Mouse (Mus musculus) kidney, adult 2 months (tissue): ENCODE results near the gene Ppfibp1. TPM values are rescaled to one million over a fixed set of nuclear protein-coding genes. Genes with fewer than 3 reads are reported as not detected.

Experiments
- DNase-seq: peaks from one replicate; pipeline ENCODE4 v3.0.0; 2021
- H3K27ac ChIP-seq: fragments of 200-500 bp; 2 replicates; pipeline ENCODE4 v1.5.1; 2012; ENCODE audit warnings: low read depth, low read length, control low read depth, inconsistent platforms; ENCODE audit not compliant: insufficient read depth
- H3K27me3 ChIP-seq: fragments of 200-500 bp; replicated peaks from 2 replicates; pipeline ENCODE4 v1.6.1; 2012; ENCODE audit warnings: mild to moderate bottlenecking, moderate library complexity, low read length, inconsistent platforms; ENCODE audit not compliant: control insufficient read depth, insufficient read depth
- H3K36me3 ChIP-seq: fragments of 200-500 bp; 2 replicates; pipeline ENCODE4 v1.6.1; 2012; ENCODE audit warnings: mild to moderate bottlenecking, moderate library complexity, low read length, inconsistent platforms; ENCODE audit not compliant: control insufficient read depth, insufficient read depth
- H3K4me1 ChIP-seq: fragments of 200-500 bp; 2 replicates; pipeline ENCODE4 v1.6.1; 2011; ENCODE audit warnings: low read length; ENCODE audit not compliant: control insufficient read depth, insufficient read depth
- H3K4me3 ChIP-seq: fragments of 200-500 bp; 2 replicates; pipeline ENCODE4 v1.5.1; 2011; ENCODE audit warnings: mild to moderate bottlenecking, low read depth, low read length, control low read depth; ENCODE audit not compliant: insufficient read depth
- CTCF ChIP-seq: fragments of 200-500 bp; conservative IDR thresholded peaks from 2 replicates; pipeline ENCODE4 v1.5.1; 2011; ENCODE audit warnings: low read depth, mild to moderate bottlenecking, control low read depth, low read length, moderate library complexity, mixed read lengths; ENCODE audit not compliant: insufficient read depth, insufficient read length
- POLR2A ChIP-seq: fragments of 200-500 bp; IDR thresholded peaks from one replicate; pipeline ENCODE4 v1.6.1; 2011; ENCODE audit warnings: low read depth, low read length, control low read depth
- WGBS: fragments of 180-500 bp; shearing (Covaris S2); methylation state at CpG from one replicate; pipeline ENCODE4 v1.1.7; 2018; 5-methylcytosine and 5-hydroxymethylcytosine counted together
- polyA plus RNA-seq: library from polyadenylated mRNA; depleted of rRNA; stranded (reverse); fragments of >200 nt; gene quantifications from 2 replicates; pipeline ENCODE4 v1.2.3, GENCODE M21; 2012

Gene Ppfibp1
- polyA plus RNA-seq, 1 experiment: 23.4 TPM

DNA sequence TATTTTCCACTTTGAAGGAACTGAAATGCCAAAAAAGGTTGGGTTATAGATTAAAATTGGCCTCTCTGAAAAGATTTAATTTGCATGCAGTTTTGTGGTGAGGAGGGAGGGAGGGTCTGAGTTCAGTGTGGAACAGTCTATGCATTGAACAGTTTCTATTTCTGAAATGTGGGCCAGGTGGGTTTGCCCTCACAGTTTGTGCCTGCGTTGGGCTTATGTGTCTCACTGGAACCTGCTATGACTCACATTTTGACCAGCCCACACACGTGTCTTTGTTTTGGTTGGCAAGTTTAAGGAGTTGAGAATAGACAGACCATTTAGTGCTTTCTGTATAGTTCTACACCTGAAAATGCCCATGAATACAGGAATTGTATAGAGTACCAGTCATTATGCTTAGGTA, 5.6 kb downstream of the Ppfibp1 start:
- no peak for DNase-seq
- Histone ChIP-seq H3K27me3 (no peaks in the 10 kb centered on the region), H3K36me3 (no peaks in the 10 kb centered on the region), H3K4me3 (no peak overlapping the region), H3K4me1 (peaks cover 31% of the 10 kb centered on the region), H3K27ac (no peak overlapping the region)
- TF ChIP-seq CTCF: no peak
- 38% methylated on average over 2 of the region's 2 CpGs for WGBS

DNA sequence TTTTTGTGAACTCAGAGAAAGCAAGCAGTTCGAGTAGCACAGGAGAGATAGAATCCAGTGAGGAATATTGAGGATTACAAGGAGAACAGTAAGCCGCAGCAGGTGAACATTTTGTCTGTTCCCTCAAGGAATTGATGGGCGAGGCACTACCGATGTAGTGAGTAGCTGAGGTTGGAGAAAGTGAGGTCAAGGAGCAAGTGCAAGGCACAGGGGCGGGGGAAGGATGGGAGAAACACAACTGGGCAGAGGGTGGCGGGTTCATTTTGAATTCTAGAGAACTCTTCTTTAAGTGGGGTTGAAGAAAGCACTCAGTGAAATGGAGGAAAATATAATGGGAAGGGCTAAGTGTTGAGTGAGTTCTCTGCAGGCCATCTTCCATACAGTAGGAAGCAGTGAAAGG, 10.4 kb downstream of the Ppfibp1 start:
- TF ChIP-seq CTCF (no peak), POLR2A (no peak)
- WGBS: 61% methylated on average over 6 of the region's 6 CpGs
- H3K27me3 ChIP-seq: no peaks in the 10 kb centered on the region
- peak overlapping the region; percentile 92 for H3K27ac ChIP-seq
- no peaks in the 10 kb centered on the region for H3K36me3 ChIP-seq
- DNase-seq: peak; percentile 60
- H3K4me3 ChIP-seq: no peak overlapping the region
- H3K4me1 ChIP-seq: peaks cover 28% of the 10 kb centered on the region

DNA sequence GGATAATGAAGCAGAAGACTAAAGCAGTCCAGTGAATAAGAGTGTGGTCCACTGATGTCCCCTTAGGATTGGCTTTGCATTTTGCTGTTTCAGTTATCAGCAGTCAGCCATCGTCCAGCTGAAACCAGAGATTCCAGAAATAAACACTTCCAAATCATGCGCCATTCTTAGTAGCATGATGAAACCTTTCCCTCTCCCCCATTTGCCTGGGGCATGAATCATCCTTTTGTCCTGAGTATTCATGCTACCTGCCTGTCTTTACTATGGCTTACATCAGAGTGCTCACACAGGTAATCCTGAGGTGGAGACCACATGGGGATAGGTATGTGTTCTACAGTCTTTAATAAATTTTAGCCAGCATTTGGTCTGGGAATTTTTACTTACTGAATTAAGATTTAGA, 11.4 kb downstream of the Ppfibp1 start:
- 65% methylated on average over 2 of the region's 2 CpGs for WGBS
- Histone ChIP-seq H3K4me3 (no peak overlapping the region), H3K36me3 (no peaks in the 10 kb centered on the region), H3K27me3 (no peaks in the 10 kb centered on the region), H3K4me1 (peaks cover 28% of the 10 kb centered on the region), H3K27ac (peak overlapping the region; percentile 68)
- TF ChIP-seq POLR2A (no peak), CTCF (no peak)
- no peak for DNase-seq

DNA sequence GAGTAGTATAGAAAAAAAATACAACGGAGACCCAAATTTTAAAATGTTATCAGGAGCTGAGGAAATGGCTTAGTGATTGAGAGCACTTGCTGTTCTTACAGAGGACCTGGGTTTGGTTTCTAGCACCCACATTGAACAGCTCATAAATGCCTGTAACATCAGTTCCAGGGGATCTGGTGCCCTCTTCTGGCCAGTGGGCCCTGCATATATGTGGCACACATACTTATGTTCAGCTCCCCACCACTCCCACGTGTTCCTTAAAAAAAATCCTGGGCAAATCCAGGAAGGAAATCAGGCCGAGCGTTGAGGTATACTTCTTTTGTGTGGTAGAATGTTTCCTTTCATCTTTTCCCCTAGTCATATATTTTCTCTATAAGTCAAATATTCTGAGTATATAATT, 13.6 kb downstream of the Ppfibp1 start:
- Histone ChIP-seq H3K36me3 (no peaks in the 10 kb centered on the region), H3K4me3 (no peak overlapping the region), H3K4me1 (peaks cover 45% of the 10 kb centered on the region), H3K27ac (no peak overlapping the region), H3K27me3 (no peaks in the 10 kb centered on the region)
- TF ChIP-seq CTCF (no peak), POLR2A (no peak)
- no peak for DNase-seq
- 94% methylated on average over 4 of the region's 4 CpGs for WGBS

DNA sequence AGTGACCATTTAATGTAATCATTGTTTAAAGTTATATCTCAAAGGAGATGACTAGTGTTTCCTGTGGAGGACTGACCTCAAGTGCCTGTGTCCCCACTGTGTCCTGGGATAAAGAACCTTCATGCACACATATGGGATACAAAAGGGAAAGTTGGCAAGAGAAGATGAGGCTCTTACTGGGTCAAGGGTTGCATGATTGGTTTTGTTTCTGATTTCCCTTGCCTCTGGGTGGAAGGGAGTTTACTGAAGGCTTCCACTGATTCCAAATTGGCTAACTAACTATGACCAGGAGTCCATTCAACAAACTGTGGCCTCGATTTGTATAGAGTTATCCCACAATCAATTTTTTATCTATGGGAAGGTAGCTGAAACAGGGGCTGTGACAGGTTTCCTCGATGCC, 15.3 kb downstream of the Ppfibp1 start:
- no peak overlapping the region for H3K4me3 ChIP-seq
- no peaks in the 10 kb centered on the region for H3K36me3 ChIP-seq
- no peak for TF ChIP-seq CTCF
- no peak for TF ChIP-seq POLR2A
- no peaks in the 10 kb centered on the region for H3K27me3 ChIP-seq
- H3K27ac ChIP-seq: peak overlapping the region; percentile 36
- WGBS: 86% methylated on average over 2 of the region's 2 CpGs
- peaks cover 51% of the 10 kb centered on the region for H3K4me1 ChIP-seq
- no peak for DNase-seq

DNA sequence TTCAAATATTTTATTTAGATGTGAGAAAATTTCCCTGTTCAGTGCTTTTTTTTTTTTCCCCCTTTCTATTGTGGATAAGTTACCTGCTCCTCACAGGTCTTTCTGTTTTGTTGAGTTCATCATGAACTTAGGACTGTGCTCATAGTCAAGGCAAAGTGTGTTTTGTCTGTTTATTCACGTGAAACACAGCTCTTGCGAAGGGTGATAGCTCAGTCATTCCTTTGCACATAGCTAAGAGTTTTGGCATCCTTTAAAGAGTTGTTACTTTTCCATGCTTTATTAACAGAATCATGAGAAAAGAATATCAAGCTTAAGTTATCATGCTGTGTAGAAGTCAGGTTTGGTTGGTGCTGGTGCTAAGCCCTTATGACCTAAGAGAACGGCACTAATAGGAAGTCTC, 16.4 kb downstream of the Ppfibp1 start:
- 40% methylated on average over 3 of the region's 3 CpGs for whole genome bisulfite sequencing
- Histone ChIP-seq H3K4me1 (peaks cover 49% of the 10 kb centered on the region), H3K36me3 (no peaks in the 10 kb centered on the region), H3K27ac (no peak overlapping the region; the same call in 1 of the 2 replicates), H3K4me3 (no peak overlapping the region), H3K27me3 (no peaks in the 10 kb centered on the region)
- no peak for TF ChIP-seq POLR2A
- TF ChIP-seq CTCF: no peak
- DNase-seq: peak; percentile 78

DNA sequence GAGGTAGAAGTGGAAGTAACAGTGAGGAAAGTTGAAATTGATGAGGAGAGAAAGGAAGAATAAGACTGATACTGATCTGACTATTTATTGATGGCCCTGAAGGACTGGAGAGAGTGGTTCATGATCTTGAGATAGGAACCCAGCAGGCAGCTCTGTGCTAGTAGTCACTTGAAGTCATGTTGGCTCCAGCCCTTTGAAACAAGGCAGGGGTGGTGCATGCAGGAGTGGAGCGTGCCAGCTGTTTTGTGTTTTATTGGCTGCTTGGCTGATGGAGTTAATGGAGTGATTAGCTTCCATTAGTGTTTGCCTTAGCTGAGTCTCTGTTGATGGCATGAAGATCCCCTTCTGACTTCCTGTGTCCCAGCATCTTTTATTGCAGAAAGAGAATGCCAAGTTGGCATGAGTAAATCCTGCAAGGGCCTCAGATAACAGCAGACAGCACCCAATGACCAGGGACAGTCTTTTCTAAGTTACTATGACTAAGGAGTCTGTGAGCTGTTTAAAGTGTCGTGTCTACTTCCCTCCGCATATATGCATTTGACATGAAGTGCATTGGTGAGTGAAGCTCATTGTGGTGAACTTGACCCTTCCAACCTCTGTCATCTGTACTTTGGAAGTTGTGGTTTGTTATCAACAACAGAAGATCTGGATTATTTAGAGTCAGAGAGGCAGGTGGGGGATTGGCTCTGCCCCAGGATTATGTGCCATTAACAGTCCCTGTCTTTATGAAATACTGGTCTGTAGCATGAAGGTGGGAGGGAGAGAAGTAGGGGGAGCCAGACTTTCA, 17.9 kb downstream of the Ppfibp1 start:
- WGBS: 74% methylated on average over 3 of the region's 3 CpGs
- peak overlapping the region; percentile 64 for H3K27ac ChIP-seq
- TF ChIP-seq CTCF (no peak), POLR2A (no peak)
- H3K4me1 ChIP-seq: peaks cover 54% of the 10 kb centered on the region
- no peak overlapping the region for H3K4me3 ChIP-seq
- no peak for DNase-seq
- no peaks in the 10 kb centered on the region for H3K27me3 ChIP-seq
- no peaks in the 10 kb centered on the region for H3K36me3 ChIP-seq
